9 mouse cellular contexts compared by ENCODE assay signal in the genomic region with DNA sequence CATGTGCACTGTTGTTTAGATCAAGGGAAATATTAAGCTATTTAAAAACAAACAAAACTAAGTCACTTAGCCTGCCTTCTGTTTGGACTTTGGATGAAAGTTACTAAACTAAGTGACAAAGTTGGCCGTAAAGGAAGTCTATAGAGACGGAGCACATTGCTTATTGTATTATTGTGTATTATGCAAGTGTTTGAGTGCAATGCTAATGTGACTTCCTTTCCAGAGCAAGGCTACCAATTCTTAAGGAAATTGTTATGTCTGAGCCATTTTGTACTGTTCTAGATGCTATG. TPM values are rescaled to one million over a fixed set of nuclear protein-coding genes. Genes with fewer than 3 reads are reported as not detected.
DNase-seq lines count a peak whose midpoint lies in the region; ATAC-seq and TF ChIP-seq lines count a peak whose summit lies in the region.
"Had no signal": no experiment of that assay in that cellular context is flagged by ENCODE, and none has a peak within 500 bp of the region (broad histone marks: within the 10 kb centered on the region; RNA-seq: fewer than 3 reads in every experiment).

No protein-coding gene starts in this region.

- WGBS in heart, embryonic 13.5 days: 22% methylated on average over 2 of the region's 2 CpGs
- 54% methylated on average over 2 of the region's 2 CpGs for WGBS in hindbrain, embryonic 12.5 days

- TF ChIP-seq CTCF in bone marrow macrophage, adult 2 months (IDR thresholded peaks at IDR 0.05; ENCODE audit: low read depth, low read length): no peak

- no peak for DNase-seq in heart, adult 11 months
- DNase-seq in frontal cortex, adult 2 months (ENCODE audit: extremely low spot score in 1 of 2, low spot score in 1 of 2): no peak
- no peak for DNase-seq in spleen, postnatal 14 days (ENCODE audit: low spot score in 2 of 2)
- DNase-seq in cerebellum, adult 11-12 months: no peak
- DNase-seq: kidney, postnatal 14 days had no signal

- no peaks in the 10 kb centered on the region for H3K36me3 ChIP-seq in heart, embryonic 13.5 days
- H3K36me3 ChIP-seq in hindbrain, embryonic 12.5 days: no peaks in the 10 kb centered on the region
- no peaks in the 10 kb centered on the region for H3K36me3 ChIP-seq in megakaryocyte, embryonic 14.5 days (replicated peaks; ENCODE audit: low read length)

- H3K27me3 ChIP-seq in heart, embryonic 13.5 days (replicated peaks): no peaks in the 10 kb centered on the region
- peaks cover 9% of the 10 kb centered on the region; the same call in 1 of the 2 replicates for H3K27me3 ChIP-seq in hindbrain, embryonic 12.5 days
- H3K27me3 ChIP-seq in megakaryocyte, embryonic 14.5 days (replicated peaks): no peaks in the 10 kb centered on the region

- peak overlapping the region; percentile 87 for H3K9ac ChIP-seq in heart, embryonic 13.5 days
- H3K9ac ChIP-seq in hindbrain, embryonic 12.5 days: no peak overlapping the region

- ATAC-seq in heart, embryonic 13.5 days (ENCODE audit: extremely low read depth, insufficient number of reproducible peaks, low FRiP score, low TSS enrichment): no peak
- no peak for ATAC-seq in hindbrain, embryonic 12.5 days (ENCODE audit: low FRiP score)

- peak overlapping the region; percentile 74 for H3K4me2 ChIP-seq in heart, embryonic 13.5 days
- peak overlapping the region; percentile 72 for H3K4me2 ChIP-seq in hindbrain, embryonic 12.5 days (replicated peaks)

- H3K4me1 ChIP-seq in heart, embryonic 13.5 days: peaks cover 32% of the 10 kb centered on the region
- H3K4me1 ChIP-seq in bone marrow macrophage, adult 2 months (ENCODE audit: control insufficient read depth, insufficient read depth, low read length): 0 out of 2 replicates have a peak, but pooled peaks cover 2% of the 10 kb centered on the region
- no peaks in the 10 kb centered on the region for H3K4me1 ChIP-seq in hindbrain, embryonic 12.5 days
- peaks cover 43% of the 10 kb centered on the region for H3K4me1 ChIP-seq in megakaryocyte, embryonic 14.5 days

- H3K27ac ChIP-seq in heart, embryonic 13.5 days (replicated peaks): peak overlapping the region; percentile 96
- H3K27ac ChIP-seq in bone marrow macrophage, adult 2 months (ENCODE audit: insufficient read depth, low read depth, low read length): peak overlapping the region; percentile 90
- H3K27ac ChIP-seq in hindbrain, embryonic 12.5 days: no peak overlapping the region

- no peaks in the 10 kb centered on the region for H3K9me3 ChIP-seq in heart, embryonic 13.5 days
- H3K9me3 ChIP-seq in hindbrain, embryonic 12.5 days (replicated peaks): no peaks in the 10 kb centered on the region
- no peaks in the 10 kb centered on the region for H3K9me3 ChIP-seq in megakaryocyte, embryonic 14.5 days

- peak overlapping the region; percentile 78 for H3K4me3 ChIP-seq in heart, embryonic 13.5 days
- peak overlapping the region; percentile 73 for H3K4me3 ChIP-seq in bone marrow macrophage, adult 2 months (ENCODE audit: insufficient read depth, low read length)
- H3K4me3 ChIP-seq in hindbrain, embryonic 12.5 days: peak overlapping the region; percentile 55
- H3K4me3 ChIP-seq in megakaryocyte, embryonic 14.5 days (replicated peaks): peak overlapping the region; percentile 93

- TF ChIP-seq POLR2A in bone marrow macrophage, adult 2 months (IDR thresholded peaks at IDR 0.05; ENCODE audit: borderline replicate concordance, low read depth, low read length): no peak

RNA-seq across cellular contexts. Expression of a gene that starts 21.8 kb away (rescaled TPM):
- 86.9 and 87.4 TPM in 2 replicates for polyA plus RNA-seq in heart, embryonic 13.5 days (2015; fragmentation: Nextera tagmentation; extraction: Ambion mirVana)
- polyA plus RNA-seq in bone marrow macrophage, adult 2 months (2012; ENCODE audit: insufficient read depth, insufficient read length, missing spikeins): 51.6 and 61.5 TPM in 2 replicates
- polyA plus RNA-seq in hindbrain, embryonic 12.5 days (2016; fragmentation: Nextera tagmentation; extraction: Ambion mirVana): 28.9 and 41.7 TPM in 2 replicates
- 27.1 and 31.6 TPM in 2 replicates for polyA plus RNA-seq in megakaryocyte, embryonic 14.5 days (2012; ENCODE audit: insufficient read depth, low replicate concordance)
- 215 and 258 TPM in 2 replicates for polyA plus RNA-seq in frontal cortex, adult 2 months (2012; rRNA removed)
